Mouse (Mus musculus): ENCODE data around the gene Ccdc7a.
A peak's percentile ranks its signal among the peaks of the same experiment; 100 is the strongest.

Ccdc7a gene

DNA sequence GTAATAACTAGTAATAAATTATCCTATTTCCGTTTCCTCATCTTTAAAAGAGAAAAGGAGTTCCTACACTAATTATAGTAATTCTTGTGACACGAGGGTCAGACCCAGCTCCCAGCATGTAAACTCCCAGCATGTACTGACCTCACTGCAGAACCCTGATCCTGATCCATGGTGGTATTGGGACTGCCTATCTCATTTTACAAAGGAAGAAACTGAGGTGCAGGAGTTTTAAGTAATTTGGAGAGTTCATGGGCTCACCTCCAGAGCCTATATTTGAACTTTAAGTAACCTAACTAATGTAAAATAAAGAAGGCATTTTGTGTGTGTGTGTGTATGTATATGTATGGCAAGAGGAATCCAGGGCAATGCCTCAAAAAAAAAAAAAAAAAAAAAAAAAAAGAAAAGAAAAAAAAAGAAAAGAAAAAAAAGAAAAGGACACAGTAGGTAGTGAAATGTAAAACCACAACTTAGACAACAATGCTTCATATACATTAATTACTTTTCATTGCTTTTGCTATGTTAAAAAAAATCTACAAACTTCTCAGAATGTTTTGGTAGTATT lies 378.8 kb downstream of the Ccdc7a start:
- DNase-seq (ENCODE audit: low read depth, low spot score): no peak

DNA sequence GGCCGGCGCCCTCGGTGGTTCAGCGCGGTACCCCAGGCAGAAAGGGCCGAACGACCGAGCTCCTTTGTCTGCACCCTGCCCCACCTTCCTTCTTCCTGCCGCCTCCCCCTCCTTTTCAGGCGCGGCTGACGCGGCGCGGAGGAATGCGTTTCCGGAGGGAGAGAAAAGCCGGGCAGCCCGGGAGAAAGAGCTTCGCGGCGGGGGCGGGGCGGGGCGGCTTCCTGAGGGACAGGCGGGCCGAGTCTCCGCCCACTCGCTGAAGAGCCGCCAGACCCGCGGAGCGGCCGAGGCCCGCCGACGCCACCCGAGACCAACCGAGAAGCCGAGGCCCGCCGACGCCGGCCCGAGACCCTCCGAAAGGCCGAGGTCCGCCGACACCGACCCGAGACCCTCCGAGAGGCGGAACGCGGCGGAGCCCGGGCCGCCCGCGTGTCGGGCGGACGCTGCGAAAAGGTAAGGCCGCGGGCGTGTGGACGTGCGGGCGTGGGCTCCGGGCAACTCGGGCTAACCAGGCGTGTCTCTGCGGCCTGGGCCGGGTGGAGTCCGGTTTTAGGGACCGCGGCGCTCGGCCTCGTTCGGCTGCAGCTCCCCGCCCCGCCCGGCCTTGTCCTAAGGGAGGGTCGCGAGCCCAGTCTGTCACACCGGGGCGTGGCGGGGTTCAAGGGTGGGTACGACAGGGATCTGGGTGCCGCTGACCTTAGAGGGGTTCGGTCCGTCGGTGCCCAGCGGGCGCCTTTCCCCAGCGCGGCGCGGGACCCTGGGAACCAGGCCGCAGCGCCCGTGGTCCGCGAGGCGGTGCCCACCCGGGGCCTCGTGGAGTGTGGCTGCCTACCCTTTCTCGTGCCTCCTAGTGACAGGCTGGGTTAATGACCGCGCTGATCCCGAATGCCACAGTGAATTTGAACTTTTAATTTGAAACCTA lies 379.5 kb downstream of the Ccdc7a start, which contains the start of gene Itgb1:
TSS of gene Itgb1 (plus strand) at position 148 of the 922 bp plus-strand sequence.
- DNase-seq (ENCODE audit: low read depth, low spot score): peak; percentile 75

DNA sequence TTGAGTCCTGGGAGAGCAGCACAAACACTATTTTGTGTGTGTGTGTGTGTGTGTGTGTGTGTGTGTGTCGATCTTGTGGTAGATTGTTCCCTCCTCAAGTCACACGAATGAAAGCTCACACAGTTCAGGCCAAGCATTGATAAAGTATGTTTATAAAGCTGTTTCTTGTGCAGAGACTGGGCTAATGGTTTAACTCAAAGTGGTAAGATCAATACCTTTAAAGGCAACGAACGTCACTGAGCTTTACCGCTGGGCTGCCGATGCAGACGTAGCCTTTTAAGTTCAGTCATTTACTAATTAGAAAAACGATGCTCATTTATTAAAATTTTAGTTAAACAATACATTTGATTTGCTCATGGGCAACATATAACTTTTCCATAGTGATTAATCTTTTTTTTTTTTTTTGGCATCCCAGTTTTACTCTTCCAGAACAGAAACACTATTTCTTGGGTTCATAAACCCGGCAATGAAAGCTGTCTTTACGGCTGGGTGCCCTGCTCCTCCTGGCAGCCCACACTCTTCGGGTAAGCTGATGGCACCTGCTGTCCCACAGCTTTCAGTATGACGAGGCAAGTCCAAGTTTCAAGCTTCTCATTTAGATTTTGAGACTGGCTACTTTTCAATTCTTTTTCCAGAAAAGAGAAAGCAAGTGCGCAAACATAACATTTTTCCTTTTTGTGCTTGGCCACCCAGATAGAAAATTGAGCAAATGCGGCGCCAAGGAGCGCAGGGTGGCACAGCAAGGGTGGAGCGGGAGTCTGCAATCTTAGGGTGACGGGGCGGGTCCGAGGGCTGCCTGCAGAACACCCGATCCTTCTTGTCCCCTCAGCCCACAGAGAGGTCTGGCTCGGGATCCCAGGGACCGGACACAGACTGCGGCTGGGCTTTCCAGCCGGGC lies 380.5 kb downstream of the Ccdc7a start:
- no peak for DNase-seq (ENCODE audit: low read depth, low spot score)
